Mouse (Mus musculus) liver, embryonic 14.5 days (tissue): ENCODE measurements at regions not wholly inside any gene's neighbourhood (a gene's known extent, or its start where the extent isn't known, plus 50 kb on each side); places are given as distances from the start of the nearest gene placed in this dataset.

Source experiments
- ATAC-seq: fragments of 200-750 bp; cut with Nextera tagmentation; 2 replicates; pipeline ENCODE4 v1.8.0; 2017; ENCODE audit warnings: moderate number of reproducible peaks, mild to moderate bottlenecking, moderate library complexity; ENCODE audit not compliant: insufficient read depth
- DNase-seq, 3 experiments: peaks; one replicate each; pipeline ENCODE4 v3.0.0-alpha.2; 2012 to 2013; ENCODE audit warnings: low read depth in 3 of 3, low spot score in 3 of 3
- H3K27ac ChIP-seq: fragments of 300-500 bp; sonication (generic); 2 replicates; pipeline ENCODE4 v1.5.1; 2014; ENCODE audit warnings: moderate library complexity, mild to moderate bottlenecking, control low read depth, inconsistent platforms
- H3K27me3 ChIP-seq: fragments of 300-500 bp; sonication (generic); 2 replicates; pipeline ENCODE4 v1.6.1; 2014; ENCODE audit warnings: mild to moderate bottlenecking, low read length, moderate library complexity; ENCODE audit not compliant: control insufficient read depth, insufficient read depth
- H3K36me3 ChIP-seq: fragments of 300-500 bp; sonication (generic); replicated peaks from 2 replicates; pipeline ENCODE4 v1.6.1; 2014; ENCODE audit warnings: low read depth; ENCODE audit not compliant: control insufficient read depth, insufficient read depth
- H3K4me1 ChIP-seq, 2 experiments: fragments of 200-500 bp in 1 of 2; fragments of 300-500 bp in 1 of 2; sonication (generic) in 1 of 2; replicated peaks; 2 replicates each; pipeline ENCODE4 v1.6.1; 2012 to 2014; ENCODE audit warnings: antibody characterized with exemption in 1 of 2, inconsistent platforms in 1 of 2, low read length in 1 of 2; ENCODE audit not compliant: control insufficient read depth in 2 of 2, insufficient read depth in 2 of 2
- H3K4me2 ChIP-seq: fragments of 300-500 bp; sonication (generic); 2 replicates; pipeline ENCODE4 v1.6.1; 2014; ENCODE audit warnings: low read depth, mild to moderate bottlenecking, control low read depth, moderate library complexity
- H3K4me3 ChIP-seq, 2 experiments: fragments of 200-500 bp in 1 of 2; fragments of 300-500 bp in 1 of 2; sonication (generic) in 1 of 2; 2 replicates each; pipeline ENCODE4 v1.5.1; 2012 to 2014; ENCODE audit warnings: low read depth in 2 of 2, low read length in 2 of 2, mild to moderate bottlenecking in 2 of 2, control low read depth in 1 of 2, inconsistent platforms in 1 of 2, moderate library complexity in 1 of 2; ENCODE audit not compliant: insufficient read depth in 1 of 2
- H3K9ac ChIP-seq: fragments of 300-500 bp; sonication (generic); replicated peaks from 2 replicates; pipeline ENCODE4 v1.6.1; 2014; ENCODE audit warnings: mild to moderate bottlenecking, control low read depth, moderate library complexity
- H3K9me3 ChIP-seq: fragments of 300-500 bp; sonication (generic); 2 replicates; pipeline ENCODE4 v1.6.1; 2016; ENCODE audit warnings: low read length, mixed read lengths; ENCODE audit not compliant: control insufficient read depth
- CTCF ChIP-seq: IDR thresholded peaks from 2 replicates; pipeline ENCODE4 v1.5.1; 2016; ENCODE audit warnings: antibody characterized with exemption, low read depth, control low read depth
- EP300 ChIP-seq: IDR thresholded peaks from 2 replicates; pipeline ENCODE4 v1.6.1; 2016; ENCODE audit warnings: antibody characterized with exemption, low read depth
- WGBS: fragments of 180-500 bp; shearing (Covaris S2); extraction: QIAGEN DNeasy Blood & Tissue Kit; methylation state at CpG from one replicate; pipeline ENCODE4 v1.1.7; 2014; ENCODE audit not compliant: insufficient replicate concordance; 5-methylcytosine and 5-hydroxymethylcytosine counted together

GRCm38 (mm10) chr3:39277310-39277709 is 390.6 kb downstream of the Fat4 start:
- Histone ChIP-seq H3K9me3 (no peaks in the 10 kb centered on the region), H3K27ac (no peak overlapping the region), H3K4me3 (no peak overlapping the region), H3K27me3 (no peaks in the 10 kb centered on the region), H3K4me2 (no peak overlapping the region), H3K4me1 (no peaks in the 10 kb centered on the region), H3K9ac (no peak overlapping the region), H3K36me3 (no peaks in the 10 kb centered on the region)
- TF ChIP-seq EP300: no peak
- no peak for TF ChIP-seq CTCF
- DNase-seq (no peak), ATAC-seq (no peak)
- 63% methylated on average over 6 of the region's 6 CpGs for WGBS

DNA sequence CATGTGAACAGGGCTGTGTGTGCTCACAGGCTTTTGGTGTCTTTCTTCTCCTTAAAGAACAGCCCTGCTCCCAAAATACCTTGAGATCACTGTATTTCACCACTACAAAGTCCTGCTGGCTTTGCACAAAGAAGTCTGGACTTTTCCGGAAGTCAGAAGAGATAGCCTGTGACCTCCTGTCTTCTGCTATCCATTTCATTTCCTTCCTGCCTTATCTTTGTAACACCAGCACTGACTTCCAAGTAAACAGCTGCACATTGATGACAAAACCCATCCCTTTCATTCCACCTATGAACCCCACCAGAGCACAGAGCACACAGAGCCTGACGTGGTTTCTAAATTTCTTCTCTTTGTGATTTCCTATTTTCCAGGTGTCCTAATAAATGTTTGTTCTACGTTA is 408.5 kb downstream of the Fat4 start:
- DNase-seq (no peak), ATAC-seq (no peak)
- no peak for TF ChIP-seq EP300
- no peak for TF ChIP-seq CTCF
- no peaks in the 10 kb centered on the region for H3K27me3 ChIP-seq
- peaks cover 0 to 7% of the 10 kb centered on the region in 2 experiments; a peak in 1 of 4 replicates for H3K4me1 ChIP-seq
- H3K4me3 ChIP-seq: no peak overlapping the region
- WGBS: 15% methylated on average over 3 of the region's 3 CpGs
- no peak overlapping the region for H3K27ac ChIP-seq
- no peak overlapping the region for H3K4me2 ChIP-seq
- H3K36me3 ChIP-seq: no peaks in the 10 kb centered on the region
- H3K9ac ChIP-seq: no peak overlapping the region
- H3K9me3 ChIP-seq: no peaks in the 10 kb centered on the region

DNA sequence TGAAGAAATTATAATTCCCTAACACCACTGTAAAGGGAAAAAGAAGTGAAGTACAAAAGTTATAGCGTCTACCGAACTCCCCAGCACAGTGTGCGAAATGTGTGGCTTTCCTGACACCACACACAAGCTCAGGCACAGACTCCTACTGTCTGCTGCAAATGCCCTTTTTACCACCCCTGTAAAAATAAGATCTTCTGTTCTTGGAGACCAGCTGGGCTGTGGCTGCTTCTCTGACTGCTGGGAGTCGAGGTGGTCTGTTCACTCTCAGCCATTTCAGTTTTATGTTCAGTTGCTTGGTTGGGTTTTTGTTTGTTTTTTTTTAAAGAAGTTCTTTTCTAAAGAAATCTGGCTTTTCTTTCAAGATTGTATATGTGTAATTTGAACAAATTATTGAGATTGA is 409.5 kb downstream of the Fat4 start:
- ATAC-seq (no peak), DNase-seq (no peak)
- H3K9ac ChIP-seq: no peak overlapping the region
- no peaks in the 10 kb centered on the region for H3K27me3 ChIP-seq
- H3K36me3 ChIP-seq: no peaks in the 10 kb centered on the region
- H3K4me2 ChIP-seq: no peak overlapping the region
- H3K9me3 ChIP-seq: no peaks in the 10 kb centered on the region
- H3K4me3 ChIP-seq: no peak overlapping the region
- H3K27ac ChIP-seq: no peak overlapping the region
- H3K4me1 ChIP-seq: peaks cover 0 to 7% of the 10 kb centered on the region in 2 experiments; a peak in 1 of 4 replicates
- 60% methylated on average over 4 of the region's 4 CpGs for WGBS
- TF ChIP-seq CTCF (no peak), EP300 (no peak)

DNA sequence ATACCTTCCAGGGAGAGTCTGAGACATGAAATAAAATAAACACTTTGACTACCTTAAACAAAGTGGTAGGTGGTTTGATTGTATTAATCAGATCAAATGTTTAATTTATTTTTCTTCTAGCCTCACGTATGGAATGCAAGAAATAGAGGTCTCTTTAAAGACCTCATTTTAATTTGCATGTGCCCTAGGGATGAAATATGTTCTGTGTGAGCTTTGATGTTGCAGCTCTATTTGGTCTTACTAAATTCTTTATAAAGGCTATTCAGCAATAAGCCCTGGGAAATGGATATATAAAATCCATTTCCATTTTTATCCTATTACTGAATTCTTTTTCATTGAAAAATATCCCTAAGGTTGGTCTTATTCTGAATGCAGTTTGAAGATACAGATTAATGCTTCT is 422.7 kb downstream of the Fat4 start:
- WGBS: 54% methylated on average over 1 of the region's 1 CpGs
- no peak overlapping the region for H3K4me2 ChIP-seq
- H3K4me3 ChIP-seq: no peak overlapping the region
- no peaks in the 10 kb centered on the region for H3K27me3 ChIP-seq
- no peak for ATAC-seq
- H3K9me3 ChIP-seq: no peaks in the 10 kb centered on the region
- H3K36me3 ChIP-seq: no peaks in the 10 kb centered on the region
- H3K27ac ChIP-seq: no peak overlapping the region
- no peak for DNase-seq
- H3K9ac ChIP-seq: no peak overlapping the region
- H3K4me1 ChIP-seq: no peaks in the 10 kb centered on the region
- no peak for TF ChIP-seq EP300
- TF ChIP-seq CTCF: no peak

DNA sequence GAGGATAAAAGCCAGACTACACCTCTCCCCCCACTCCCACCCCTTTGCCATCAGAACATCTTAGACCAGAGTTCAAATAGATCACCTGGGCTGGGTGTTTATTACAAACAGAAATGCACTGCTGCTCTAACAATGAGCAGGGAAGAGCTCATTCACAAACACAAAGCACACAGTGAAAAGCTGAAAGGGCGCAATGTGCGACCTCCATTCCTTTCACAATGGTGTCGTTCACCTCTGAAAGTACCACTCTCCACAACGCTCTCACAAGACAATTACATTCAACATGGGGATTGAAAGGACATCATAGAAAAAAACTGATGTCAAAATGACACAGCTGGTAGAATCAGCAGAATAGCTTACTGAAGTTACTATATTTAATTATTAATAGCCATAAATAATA is 426.8 kb downstream of the Fat4 start:
- Histone ChIP-seq H3K4me3 (no peak overlapping the region), H3K27me3 (no peaks in the 10 kb centered on the region), H3K36me3 (no peaks in the 10 kb centered on the region), H3K4me2 (no peak overlapping the region), H3K9me3 (no peaks in the 10 kb centered on the region), H3K9ac (no peak overlapping the region), H3K27ac (no peak overlapping the region), H3K4me1 (no peaks in the 10 kb centered on the region)
- ATAC-seq: no peak
- WGBS: 67% methylated on average over 4 of the region's 4 CpGs
- TF ChIP-seq CTCF: no peak
- no peak for DNase-seq

DNA sequence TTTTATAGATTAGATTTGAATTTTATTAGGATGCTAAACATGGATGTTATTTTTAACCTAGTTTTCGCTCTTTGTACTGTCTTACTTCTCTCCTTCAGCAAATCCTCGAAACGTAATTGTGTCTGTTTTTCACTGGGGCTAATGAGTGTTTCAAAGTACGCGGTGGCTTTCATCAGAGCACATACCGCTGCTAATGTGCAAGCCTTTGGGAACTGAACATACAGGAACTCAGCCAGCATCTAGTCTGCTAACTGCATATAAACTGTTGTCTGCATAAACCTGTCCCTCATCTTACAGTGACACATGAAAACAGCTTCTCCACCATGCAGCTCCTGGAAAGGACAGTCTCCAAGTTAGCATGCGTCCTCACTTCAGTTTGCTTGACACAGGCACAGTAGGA is 434.1 kb downstream of the Fat4 start:
- TF ChIP-seq EP300 (no peak), CTCF (no peak)
- H3K27ac ChIP-seq: no peak overlapping the region
- no peak overlapping the region for H3K9ac ChIP-seq
- H3K4me1 ChIP-seq: no peaks in the 10 kb centered on the region
- H3K4me3 ChIP-seq: no peak overlapping the region
- no peaks in the 10 kb centered on the region for H3K36me3 ChIP-seq
- ATAC-seq (no peak), DNase-seq (no peak)
- 63% methylated on average over 7 of the region's 7 CpGs for WGBS
- H3K27me3 ChIP-seq: no peaks in the 10 kb centered on the region
- H3K4me2 ChIP-seq: no peak overlapping the region
- no peaks in the 10 kb centered on the region for H3K9me3 ChIP-seq
